In the genomic region with DNA sequence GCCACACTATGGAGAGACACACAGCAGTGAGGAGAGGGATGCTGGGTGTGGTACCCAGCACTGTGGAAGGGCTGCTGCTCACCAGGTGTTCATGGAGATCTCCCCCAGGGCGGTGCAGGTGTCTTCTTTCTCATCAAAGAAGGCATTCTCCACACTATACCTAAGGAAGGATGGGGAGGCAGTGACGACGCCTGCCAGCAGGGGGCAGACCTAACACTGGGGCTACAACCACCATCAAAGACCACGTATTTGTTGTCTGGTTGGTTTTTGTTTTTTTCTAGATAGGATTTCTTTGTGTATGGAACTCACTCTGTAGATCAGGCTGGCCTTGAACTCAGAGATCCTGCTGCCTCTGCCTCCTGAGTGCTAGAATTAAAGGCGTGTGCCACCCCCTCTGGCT, we compare ENCODE assay signal across 8 mouse cellular contexts. TPM values are rescaled to one million over a fixed set of nuclear protein-coding genes. Genes with fewer than 3 reads are reported as not detected.
DNase-seq lines count a peak whose midpoint lies in the region; ATAC-seq and TF ChIP-seq lines count a peak whose summit lies in the region.

No protein-coding gene starts in this region.

- ATAC-seq in hindbrain, embryonic 12.5 days (ENCODE audit: low FRiP score) = no peak

- H3K27ac ChIP-seq in hindbrain, embryonic 10.5 days = no peak overlapping the region
- no peak overlapping the region for H3K27ac ChIP-seq in hindbrain, embryonic 12.5 days
- H3K27ac ChIP-seq in embryonic fibroblast, embryonic 13.5 days (ENCODE audit: insufficient read depth, low read length) = no peak overlapping the region
- no peak overlapping the region for H3K27ac ChIP-seq in liver, adult 2 months (replicated peaks; ENCODE audit: insufficient read depth, low read depth, low read length)

- no peaks in the 10 kb centered on the region for H3K9me3 ChIP-seq in hindbrain, embryonic 10.5 days
- no peaks in the 10 kb centered on the region for H3K9me3 ChIP-seq in hindbrain, embryonic 12.5 days (replicated peaks)

- H3K79me2 ChIP-seq in liver, adult 2 months (ENCODE audit: control insufficient read depth, insufficient read depth, low read length) = no peaks in the 10 kb centered on the region

- peak; percentile 84; the same call in 1 of the 2 replicates for TF ChIP-seq CTCF in embryonic fibroblast, embryonic 13.5 days (IDR thresholded peaks at IDR 0.05; ENCODE audit: borderline replicate concordance, insufficient read depth, low read length)
- peak; percentile 93 for TF ChIP-seq CTCF in liver, adult 2 months (IDR thresholded peaks at IDR 0.05; ENCODE audit: low read depth, low read length)

- H3K4me3 ChIP-seq in hindbrain, embryonic 10.5 days = no peak overlapping the region
- no peak overlapping the region for H3K4me3 ChIP-seq in hindbrain, embryonic 12.5 days
- H3K4me3 ChIP-seq in embryonic fibroblast, embryonic 13.5 days (ENCODE audit: insufficient read depth, low read length) = no peak overlapping the region
- H3K4me3 ChIP-seq in liver, adult 2 months (ENCODE audit: insufficient read depth, low read depth, low read length) = no peak overlapping the region

- no peak overlapping the region for H3K9ac ChIP-seq in hindbrain, embryonic 12.5 days
- no peak overlapping the region for H3K9ac ChIP-seq in liver, adult 2 months (ENCODE audit: low read depth, low read length)

- no peak overlapping the region for H3K4me2 ChIP-seq in hindbrain, embryonic 12.5 days (replicated peaks)

- no peak for TF ChIP-seq POLR2A in embryonic fibroblast, embryonic 13.5 days (IDR thresholded peaks at IDR 0.05; ENCODE audit: low read depth, low read length)
- TF ChIP-seq POLR2A in liver, adult 2 months (IDR thresholded peaks at IDR 0.05; ENCODE audit: extremely low read depth, insufficient read depth, low read length) = no peak

- H3K27me3 ChIP-seq in hindbrain, embryonic 10.5 days (ENCODE audit: insufficient read depth, poor library complexity, severe bottlenecking) = no peaks in the 10 kb centered on the region
- H3K27me3 ChIP-seq in hindbrain, embryonic 12.5 days = no peaks in the 10 kb centered on the region
- no peaks in the 10 kb centered on the region for H3K27me3 ChIP-seq in liver, adult 2 months (ENCODE audit: control insufficient read depth, insufficient read depth, low read length)

- H3K36me3 ChIP-seq in hindbrain, embryonic 10.5 days = peaks cover 100% of the 10 kb centered on the region
- H3K36me3 ChIP-seq in hindbrain, embryonic 12.5 days = peaks cover 98% of the 10 kb centered on the region
- peaks cover 5% of the 10 kb centered on the region; the same call in 1 of the 2 replicates for H3K36me3 ChIP-seq in liver, adult 2 months (ENCODE audit: control insufficient read depth, insufficient read depth, low read length)

- 0 out of 2 replicates have a peak, but pooled peaks cover 3% of the 10 kb centered on the region for H3K4me1 ChIP-seq in hindbrain, embryonic 10.5 days (replicated peaks)
- H3K4me1 ChIP-seq in hindbrain, embryonic 12.5 days = peaks cover 4% of the 10 kb centered on the region; the same call in 1 of the 2 replicates
- 0 out of 2 replicates have a peak, but pooled peaks cover 4% of the 10 kb centered on the region for H3K4me1 ChIP-seq in embryonic fibroblast, embryonic 13.5 days (ENCODE audit: control insufficient read depth, insufficient read depth, low read length)
- H3K4me1 ChIP-seq in liver, adult 2 months (ENCODE audit: control insufficient read depth, insufficient read depth, low read length) = no peaks in the 10 kb centered on the region

- peak; percentile 20 for DNase-seq in hindbrain, embryonic 10.5 days (ENCODE audit: low spot score)
- DNase-seq in 416B (ENCODE audit: low read depth) (peak; percentile 46), ES-CJ7 (ENCODE audit: low read depth, low spot score) (peak; percentile 68)
- no peak for DNase-seq in liver, adult 2 months (ENCODE audit: extremely low read depth, low read depth, low spot score)
- DNase-seq in spleen, adult 18-20 months = peak; percentile 50 to 76
- DNase-seq in frontal cortex, postnatal 14 days (ENCODE audit: low spot score in 2 of 2) = no peak

- 61% methylated on average over 5 of the region's 5 CpGs for WGBS in hindbrain, embryonic 10.5 days
- WGBS in hindbrain, embryonic 12.5 days = 54% methylated on average over 5 of the region's 5 CpGs
- WGBS in liver, adult 2 months = 49% methylated on average over 5 of the region's 5 CpGs

RNA-seq across cellular contexts. Expression of gene Ipo4, which starts 6.4 kb away (rescaled TPM):
- polyA plus RNA-seq in hindbrain, embryonic 10.5 days (2016; fragmentation: Nextera tagmentation; extraction: Ambion mirVana) = 101 and 107 TPM in 2 replicates
- polyA plus RNA-seq in hindbrain, embryonic 12.5 days (2016; fragmentation: Nextera tagmentation; extraction: Ambion mirVana) = 79.0 and 91.0 TPM in 2 replicates
- polyA plus RNA-seq in embryonic fibroblast, embryonic 13.5 days (2011; ENCODE audit: insufficient read length, low read depth, missing spikeins) = 131 and 143 TPM in 2 replicates
- total RNA-seq in liver, adult 2 months (2014; rRNA removed) = 16.8 and 32.6 TPM in 2 replicates
- polyA plus RNA-seq in liver, adult 2 months (2012; rRNA removed) = 42.0 and 53.0 TPM in 2 replicates

RNA-seq across cellular contexts. Expression of gene Gm49378, which starts 8.4 kb away (rescaled TPM):
- 0.76 and 1.5 TPM in 2 replicates for polyA plus RNA-seq in hindbrain, embryonic 10.5 days (2016; fragmentation: Nextera tagmentation; extraction: Ambion mirVana)
- polyA plus RNA-seq in hindbrain, embryonic 12.5 days (2016; fragmentation: Nextera tagmentation; extraction: Ambion mirVana) = 2.4 and 3.2 TPM in 2 replicates
- polyA plus RNA-seq in embryonic fibroblast, embryonic 13.5 days (2011; ENCODE audit: insufficient read length, low read depth, missing spikeins) = 13.1 and 22.2 TPM in 2 replicates
- total RNA-seq in liver, adult 2 months (2014; rRNA removed) = 1.1 and 2.1 TPM in 2 replicates
- polyA plus RNA-seq in liver, adult 2 months (2012; rRNA removed) = 7.0 and 7.9 TPM in 2 replicates

RNA-seq across cellular contexts. Expression of gene Rec8, which starts 11.5 kb away (rescaled TPM):
- 10.4 and 12.3 TPM in 2 replicates for polyA plus RNA-seq in hindbrain, embryonic 10.5 days (2016; fragmentation: Nextera tagmentation; extraction: Ambion mirVana)
- polyA plus RNA-seq in hindbrain, embryonic 12.5 days (2016; fragmentation: Nextera tagmentation; extraction: Ambion mirVana) = 14.9 and 15.9 TPM in 2 replicates
- 0.65 TPM in 1 of 2 replicates, not detected in the other for polyA plus RNA-seq in embryonic fibroblast, embryonic 13.5 days (2011; ENCODE audit: insufficient read length, low read depth, missing spikeins)
- 0.34 and 0.46 TPM in 2 replicates for total RNA-seq in liver, adult 2 months (2014; rRNA removed)
- 0.54 and 2.3 TPM in 2 replicates for polyA plus RNA-seq in liver, adult 2 months (2012; rRNA removed)

RNA-seq across cellular contexts. Expression of gene Tm9sf1, which starts 14.3 kb away (rescaled TPM):
- 76.0 and 78.1 TPM in 2 replicates for polyA plus RNA-seq in hindbrain, embryonic 10.5 days (2016; fragmentation: Nextera tagmentation; extraction: Ambion mirVana)
- 69.4 and 69.8 TPM in 2 replicates for polyA plus RNA-seq in hindbrain, embryonic 12.5 days (2016; fragmentation: Nextera tagmentation; extraction: Ambion mirVana)
- polyA plus RNA-seq in embryonic fibroblast, embryonic 13.5 days (2011; ENCODE audit: insufficient read length, low read depth, missing spikeins) = 77.1 and 90.9 TPM in 2 replicates
- 46.5 and 62.0 TPM in 2 replicates for total RNA-seq in liver, adult 2 months (2014; rRNA removed)
- 66.3 and 70.4 TPM in 2 replicates for polyA plus RNA-seq in liver, adult 2 months (2012; rRNA removed)

RNA-seq across cellular contexts. Expression of gene Tssk4, which starts 20.7 kb away (rescaled TPM):
- 0.40 and 0.97 TPM in 2 replicates for polyA plus RNA-seq in hindbrain, embryonic 10.5 days (2016; fragmentation: Nextera tagmentation; extraction: Ambion mirVana)
- 0.50 and 0.52 TPM in 2 replicates for polyA plus RNA-seq in hindbrain, embryonic 12.5 days (2016; fragmentation: Nextera tagmentation; extraction: Ambion mirVana)
- 0.73 and 0.81 TPM in 2 replicates for polyA plus RNA-seq in embryonic fibroblast, embryonic 13.5 days (2011; ENCODE audit: insufficient read length, low read depth, missing spikeins)
- 0.09 and 0.47 TPM in 2 replicates for total RNA-seq in liver, adult 2 months (2014; rRNA removed)
- 0.18 and 0.24 TPM in 2 replicates for polyA plus RNA-seq in liver, adult 2 months (2012; rRNA removed)

Comparison
In these comparisons a context has a peak if more than half of its experiments do, and no peak if none do; other contexts are left out.
1. DNase-seq: peak in hindbrain, embryonic 10.5 days (single experiment), 416B (single experiment), ES-CJ7 (single experiment) and spleen, adult 18-20 months (2 of 2); none in liver, adult 2 months (single experiment) and frontal cortex, postnatal 14 days (0 of 2).